Mouse (Mus musculus) hindbrain, embryonic 11.5 days (tissue): ENCODE results near the gene Aga. TPM values are rescaled to one million over a fixed set of nuclear protein-coding genes. Genes with fewer than 3 reads are reported as not detected.
"Not testable (repeated sequence)": the region's sequence is repeated elsewhere in the genome, so short reads cannot be mapped to it uniquely, and the experiment has no call there.

Experiments used
- ATAC-seq: fragments of 200-750 bp; cut with Nextera tagmentation; 2 replicates; pipeline ENCODE4 v1.8.0; 2017; ENCODE audit warnings: mild to moderate bottlenecking, moderate TSS enrichment, moderate library complexity; ENCODE audit not compliant: low FRiP score
- DNase-seq: peaks from one replicate; pipeline ENCODE4 v3.0.0-alpha.2; 2015; ENCODE audit warnings: low spot score
- H3K27ac ChIP-seq: fragments of 300-500 bp; sonication (generic); 2 replicates; pipeline ENCODE4 v1.5.1; 2014; ENCODE audit warnings: mild to moderate bottlenecking, low read depth, low read length
- H3K27me3 ChIP-seq: fragments of 300-500 bp; sonication (generic); 2 replicates; pipeline ENCODE4 v1.6.1; 2014; ENCODE audit warnings: mild to moderate bottlenecking, low read length, moderate library complexity, mixed read lengths; ENCODE audit not compliant: control insufficient read depth, insufficient read depth
- H3K36me3 ChIP-seq: fragments of 300-500 bp; sonication (generic); 2 replicates; pipeline ENCODE4 v1.6.1; 2014; ENCODE audit warnings: mild to moderate bottlenecking, low read length, moderate library complexity, mixed read lengths; ENCODE audit not compliant: control insufficient read depth, insufficient read depth
- H3K4me1 ChIP-seq: fragments of 300-500 bp; sonication (generic); replicated peaks from 2 replicates; pipeline ENCODE4 v1.6.1; 2014; ENCODE audit warnings: low read length, mixed read lengths; ENCODE audit not compliant: control insufficient read depth, insufficient read depth
- H3K4me2 ChIP-seq: fragments of 300-500 bp; sonication (generic); replicated peaks from 2 replicates; pipeline ENCODE4 v1.6.1; 2014; ENCODE audit warnings: mild to moderate bottlenecking, low read depth, low read length
- H3K4me3 ChIP-seq: fragments of 300-500 bp; sonication (generic); 2 replicates; pipeline ENCODE4 v1.5.1; 2014; ENCODE audit warnings: low read depth, low read length
- H3K9ac ChIP-seq: fragments of 300-500 bp; sonication (generic); 2 replicates; pipeline ENCODE4 v1.6.1; 2014; ENCODE audit warnings: low read depth, low read length
- H3K9me3 ChIP-seq: fragments of 300-500 bp; sonication (generic); 2 replicates; pipeline ENCODE4 v1.6.1; 2016; ENCODE audit warnings: low read length; ENCODE audit not compliant: control insufficient read depth
- WGBS: fragments of 180-500 bp; shearing (Covaris S2); extraction: QIAGEN DNeasy Blood & Tissue Kit; methylation state at CpG from one replicate; pipeline ENCODE4 v1.1.7; 2014; 5-methylcytosine and 5-hydroxymethylcytosine counted together
- polyA plus RNA-seq: library from polyadenylated mRNA; unstranded; fragments of >200 nt; fragmentation: Nextera tagmentation; extraction: Ambion mirVana; gene quantifications from 2 replicates; pipeline ENCODE4 v1.2.1, GENCODE M21; 2014

Gene Aga
- 17.2 and 17.3 TPM in 2 replicates for polyA plus RNA-seq

DNA sequence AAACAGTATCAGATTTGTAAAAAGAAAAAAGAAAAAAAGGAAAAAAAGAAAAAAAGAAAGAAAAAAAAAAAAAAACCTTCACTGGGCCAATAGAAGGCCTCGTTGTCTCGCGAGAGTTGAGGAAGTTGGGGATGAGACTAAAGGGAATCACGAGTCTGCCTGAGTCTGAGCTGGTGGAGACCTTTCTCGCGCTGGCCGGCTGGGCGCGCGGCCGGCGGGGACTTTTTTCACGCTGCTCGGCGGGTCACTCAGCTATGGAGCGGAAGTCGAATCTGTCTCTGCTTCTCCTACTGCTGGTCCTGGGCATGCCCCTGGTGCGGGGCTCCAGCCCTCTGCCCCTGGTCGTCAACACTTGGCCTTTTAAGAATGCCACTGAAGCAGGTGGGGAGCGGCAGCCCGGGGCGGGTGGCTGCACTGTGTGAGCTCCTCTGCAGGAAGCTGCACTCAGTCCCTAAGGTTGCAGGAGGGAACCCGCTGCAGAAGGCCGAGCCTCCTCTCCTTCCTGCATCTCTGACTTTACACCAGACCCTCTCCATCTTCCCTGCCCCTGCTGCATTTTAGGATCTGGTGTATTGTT is at the start of gene Aga:
Gene Aga (plus strand): TSS at position 177 of the 577 bp plus-strand sequence.
- H3K4me1 ChIP-seq = no peaks in the 10 kb centered on the region
- H3K9ac ChIP-seq = peak within 1 kb of the TSS; percentile 76
- DNase-seq (peak; percentile 88), ATAC-seq (peak; percentile 99)
- H3K4me2 ChIP-seq = peak within 1 kb of the TSS; percentile 47
- H3K36me3 ChIP-seq = no peaks in the 10 kb centered on the region
- H3K9me3 ChIP-seq = no peaks in the 10 kb centered on the region
- no peaks in the 10 kb centered on the region for H3K27me3 ChIP-seq
- WGBS = 1% methylated on average over 24 of the region's 24 CpGs
- peak within 1 kb of the TSS; percentile 58; the same call in 1 of the 2 replicates for H3K27ac ChIP-seq
- H3K4me3 ChIP-seq = peak within 1 kb of the TSS; percentile 39

DNA sequence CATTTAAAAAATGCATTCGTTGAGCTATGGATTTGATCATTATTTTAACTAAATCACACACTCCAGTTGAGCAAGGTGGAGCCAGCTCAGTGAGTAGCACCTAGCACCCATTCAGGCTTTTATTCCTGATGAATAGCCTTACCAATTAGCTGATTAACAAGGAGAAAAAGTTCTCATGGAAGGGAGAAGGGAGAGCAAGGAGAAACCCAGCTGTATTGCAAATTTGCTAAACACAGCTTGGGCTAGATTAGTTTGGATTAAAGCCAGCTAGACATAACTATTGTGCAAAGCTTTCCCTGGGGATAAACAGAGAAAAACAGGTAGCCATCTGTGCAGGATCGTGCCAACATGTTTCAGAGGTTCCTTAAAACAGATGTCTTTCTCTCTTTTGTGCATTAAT is 22.5 kb upstream of the Aga start:
- H3K9ac ChIP-seq = no peak overlapping the region
- ATAC-seq (no peak), DNase-seq (no peak)
- WGBS = 74% methylated on average over 2 of the region's 2 CpGs
- H3K27ac ChIP-seq = no peak overlapping the region
- H3K4me3 ChIP-seq = no peak overlapping the region
- no peak overlapping the region for H3K4me2 ChIP-seq
- H3K27me3 ChIP-seq = no peaks in the 10 kb centered on the region
- no peaks in the 10 kb centered on the region for H3K36me3 ChIP-seq
- H3K9me3 ChIP-seq = no peaks in the 10 kb centered on the region
- no peaks in the 10 kb centered on the region for H3K4me1 ChIP-seq

DNA sequence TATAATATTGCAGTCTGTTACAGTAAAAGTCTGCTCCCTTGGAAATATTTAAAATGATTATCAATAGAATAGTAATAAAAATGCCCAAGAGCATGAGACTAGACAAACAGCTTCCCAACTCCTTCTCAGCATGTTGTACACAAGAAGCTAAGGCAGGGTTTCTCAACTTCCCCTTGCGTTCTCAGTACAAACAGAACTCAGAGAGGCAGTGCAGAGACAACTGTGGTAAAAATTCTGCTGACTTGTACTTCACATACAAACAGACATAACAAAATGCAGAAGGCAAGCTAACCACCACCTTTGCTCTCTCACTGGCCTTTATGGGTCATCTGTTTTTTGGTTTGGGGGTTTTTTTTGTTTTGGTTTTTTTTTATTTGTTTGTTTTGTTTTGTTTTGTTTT is 15.3 kb upstream of the Aga start:
- no peak for ATAC-seq
- WGBS = 86% methylated on average over 1 of the region's 1 CpGs
- Histone ChIP-seq H3K36me3 (no peaks in the 10 kb centered on the region), H3K27me3 (no peaks in the 10 kb centered on the region), H3K9me3 (no peaks in the 10 kb centered on the region), H3K27ac (no peak overlapping the region), H3K9ac (no peak overlapping the region), H3K4me2 (no peak overlapping the region), H3K4me1 (no peaks in the 10 kb centered on the region), H3K4me3 (no peak overlapping the region)
- DNase-seq = no peak

DNA sequence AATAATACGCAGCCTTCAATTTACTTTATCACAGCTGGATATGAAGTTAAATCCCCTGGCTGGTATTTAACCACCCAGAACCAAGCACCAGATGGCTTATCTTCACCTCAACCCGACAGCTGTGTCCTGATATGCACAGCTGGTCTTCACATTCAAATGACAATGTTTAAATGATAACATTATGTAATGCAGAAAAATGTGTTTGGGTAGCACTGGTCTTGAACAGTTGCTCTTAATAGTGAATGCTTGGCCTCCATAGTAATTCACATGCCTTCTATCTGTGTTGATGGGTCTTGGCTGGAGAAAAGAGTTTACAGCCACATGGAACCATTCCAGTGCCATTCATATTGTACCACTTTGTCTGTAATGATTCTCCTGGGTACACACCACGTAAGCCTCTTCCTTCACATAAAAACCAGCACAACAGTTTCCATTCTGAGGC is 14.6 kb upstream of the Aga start:
- Histone ChIP-seq H3K9ac (no peak overlapping the region), H3K4me2 (no peak overlapping the region), H3K27ac (no peak overlapping the region), H3K9me3 (no peaks in the 10 kb centered on the region), H3K27me3 (no peaks in the 10 kb centered on the region), H3K4me1 (no peaks in the 10 kb centered on the region), H3K4me3 (no peak overlapping the region), H3K36me3 (no peaks in the 10 kb centered on the region)
- DNase-seq (no peak), ATAC-seq (no peak)
- 82% methylated on average over 3 of the region's 3 CpGs for WGBS

DNA sequence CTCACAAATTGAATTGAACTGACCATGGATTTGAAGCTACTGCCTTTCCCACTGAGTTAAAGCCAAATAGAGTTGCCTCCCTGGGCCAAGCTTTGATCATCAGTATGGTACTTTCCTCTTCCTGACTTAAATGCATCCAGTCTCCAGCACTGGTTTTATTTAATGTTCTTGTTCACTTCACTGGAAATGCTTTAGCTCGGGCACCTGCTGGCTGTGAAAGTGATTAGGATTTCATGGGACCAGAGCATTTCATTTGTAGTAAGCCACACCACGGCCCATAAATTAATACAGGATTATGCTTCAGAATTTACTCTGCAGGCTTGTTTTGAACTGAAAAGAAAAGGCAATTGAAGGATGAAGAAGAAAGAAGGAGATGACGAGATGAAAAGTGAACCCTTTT is 26.5 kb downstream of the Aga start:
- DNase-seq, ATAC-seq: not testable (repeated sequence)
- WGBS = 71% methylated on average over 3 of the region's 3 CpGs

DNA sequence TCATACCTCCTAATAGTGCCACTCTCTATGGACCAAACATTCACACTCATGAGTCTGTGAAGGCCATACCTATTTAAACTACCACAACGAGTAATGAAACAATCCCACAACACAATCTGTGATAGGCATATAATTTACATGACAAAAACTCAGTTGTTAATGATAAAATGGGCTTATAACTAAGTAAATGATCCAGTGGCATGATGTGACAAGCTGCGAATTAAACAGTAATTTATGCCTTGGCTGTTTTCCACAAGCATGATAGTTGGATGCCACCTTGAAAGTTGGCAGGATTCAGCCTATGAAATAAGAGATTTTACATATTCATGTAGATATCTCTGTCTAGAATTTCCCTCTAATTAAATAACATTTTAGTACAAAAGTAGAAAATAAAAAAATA is 28.1 kb downstream of the Aga start:
- DNase-seq = no peak
- no peaks in the 10 kb centered on the region for H3K4me1 ChIP-seq
- ATAC-seq = no peak
- H3K4me2 ChIP-seq = no peak overlapping the region
- WGBS = 79% methylated on average over 2 of the region's 2 CpGs
- no peak overlapping the region for H3K9ac ChIP-seq
- H3K36me3 ChIP-seq = no peaks in the 10 kb centered on the region
- H3K4me3 ChIP-seq = no peak overlapping the region
- no peak overlapping the region for H3K27ac ChIP-seq
- H3K9me3 ChIP-seq = no peaks in the 10 kb centered on the region
- H3K27me3 ChIP-seq = no peaks in the 10 kb centered on the region

More for the DNA sequence above, 26.5 kb downstream of the Aga start:
- H3K4me2 ChIP-seq, H3K27me3 ChIP-seq, H3K36me3 ChIP-seq, H3K27ac ChIP-seq, H3K4me1 ChIP-seq, H3K9ac ChIP-seq, H3K9me3 ChIP-seq, H3K4me3 ChIP-seq: not testable (repeated sequence)

DNA sequence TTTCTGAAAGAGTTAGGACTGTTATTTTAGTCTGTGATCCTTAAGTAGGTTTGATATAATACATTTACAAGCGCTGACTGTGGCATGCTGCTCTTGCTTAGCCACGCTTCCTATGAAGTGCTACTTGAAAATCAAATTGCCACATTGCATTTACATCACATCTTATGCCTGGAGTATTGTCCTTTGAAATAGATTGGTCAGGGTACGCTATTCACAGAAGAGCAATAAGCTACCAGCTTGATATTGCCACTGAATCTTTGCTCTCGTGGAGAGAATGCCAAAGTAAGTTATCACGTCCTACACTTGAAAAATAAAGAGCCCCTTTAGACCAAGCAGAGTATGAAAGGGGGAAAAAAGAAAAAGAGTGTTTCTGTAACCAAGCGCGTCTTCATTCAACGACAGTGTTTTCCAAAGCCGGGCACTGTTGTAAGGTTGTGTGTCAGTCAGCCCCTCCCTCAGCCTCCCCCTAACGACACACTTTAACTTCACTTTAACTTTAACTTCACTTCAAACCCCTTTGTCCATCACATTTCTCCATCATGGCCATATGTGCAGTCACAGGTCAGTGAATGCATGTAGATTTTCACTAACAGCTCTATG is 51.0 kb downstream of the Aga start:
- ATAC-seq (no peak), DNase-seq (no peak)
- Histone ChIP-seq H3K4me3 (no peak overlapping the region), H3K36me3 (no peaks in the 10 kb centered on the region), H3K9ac (no peak overlapping the region), H3K4me1 (no peaks in the 10 kb centered on the region), H3K27me3 (no peaks in the 10 kb centered on the region), H3K9me3 (no peaks in the 10 kb centered on the region), H3K4me2 (no peak overlapping the region), H3K27ac (no peak overlapping the region)
- 77% methylated on average over 10 of the region's 10 CpGs for WGBS

DNA sequence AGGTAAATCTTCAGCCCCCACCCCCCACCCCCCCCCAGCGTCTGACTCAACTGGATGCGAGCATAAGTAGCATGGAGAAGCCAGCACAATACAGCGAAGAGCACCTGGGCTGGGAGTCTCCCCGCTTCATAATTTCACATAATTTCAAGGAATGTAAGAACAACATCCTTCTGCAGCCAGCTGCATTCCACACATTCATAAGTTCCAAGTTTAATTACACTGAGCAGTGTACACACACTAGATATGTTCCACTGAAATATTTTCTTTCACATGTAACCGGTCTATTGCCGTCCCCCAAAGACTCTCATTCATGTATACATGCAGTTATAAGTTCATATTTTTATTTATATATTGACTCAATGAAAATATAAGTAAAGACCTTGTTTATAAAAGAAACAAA is 54.7 kb downstream of the Aga start:
- Histone ChIP-seq H3K9me3 (no peaks in the 10 kb centered on the region), H3K36me3 (no peaks in the 10 kb centered on the region), H3K9ac (no peak overlapping the region), H3K27ac (no peak overlapping the region), H3K4me3 (no peak overlapping the region), H3K4me1 (no peaks in the 10 kb centered on the region), H3K4me2 (no peak overlapping the region), H3K27me3 (no peaks in the 10 kb centered on the region)
- DNase-seq (no peak), ATAC-seq (no peak)
- 89% methylated on average over 6 of the region's 6 CpGs for WGBS
